Mouse (Mus musculus) erythroblast, adult 5-6 weeks (primary cell): ENCODE measurements around the gene Ntng1. TPM values are rescaled to one million over a fixed set of nuclear protein-coding genes. Genes with fewer than 3 reads are reported as not detected.

Source experiments
- ATAC-seq: replicated peaks from 2 replicates; pipeline ENCODE4 v1.8.0; 2016; ENCODE audit warnings: moderate number of reproducible peaks, mild to moderate bottlenecking, moderate TSS enrichment, inconsistent platforms; ENCODE audit not compliant: poor library complexity, low FRiP score, severe bottlenecking
- total RNA-seq, 2 experiments: library from RNA; stranded (forward) in 1 of 2; stranded (reverse) in 1 of 2; fragments of 150-400 nt in 1 of 2; fragments of 200-764, 138-1000 nt in 1 of 2; gene quantifications; 2 replicates each; pipeline versions ENCODE4 v1.2.3 to v1.2.4; 2015 to 2017; ENCODE audit warnings: low replicate concordance in 2 of 2

Gene Ntng1
- total RNA-seq, 2 experiments from 2014 or later, result not detected

DNA sequence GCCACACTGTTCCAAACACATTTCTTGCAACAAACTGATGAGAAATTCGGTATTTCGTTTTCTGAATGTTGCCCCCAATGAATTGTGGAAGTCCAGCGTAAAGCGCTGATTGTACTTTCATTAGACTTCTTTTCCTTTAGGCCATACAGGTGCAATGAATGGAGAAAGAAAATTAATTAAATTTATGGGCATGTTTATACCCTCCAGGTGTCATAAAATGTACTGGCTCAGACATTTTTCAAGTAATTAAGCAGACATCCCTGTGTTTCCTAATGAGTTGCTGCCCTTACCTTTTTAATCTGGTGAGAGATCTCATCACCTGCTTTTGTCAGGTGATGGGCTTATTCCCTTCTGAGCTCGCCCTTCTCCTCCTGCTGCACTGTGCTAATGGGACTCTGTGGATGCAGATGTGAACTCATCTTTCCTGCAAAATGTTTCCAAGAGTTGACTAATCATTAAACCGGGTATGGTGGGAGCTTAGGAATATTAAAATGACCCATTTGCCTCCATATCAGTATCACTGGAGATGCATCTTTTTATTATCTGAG is 79.0 kb downstream of the Ntng1 start:
- no peak for ATAC-seq

DNA sequence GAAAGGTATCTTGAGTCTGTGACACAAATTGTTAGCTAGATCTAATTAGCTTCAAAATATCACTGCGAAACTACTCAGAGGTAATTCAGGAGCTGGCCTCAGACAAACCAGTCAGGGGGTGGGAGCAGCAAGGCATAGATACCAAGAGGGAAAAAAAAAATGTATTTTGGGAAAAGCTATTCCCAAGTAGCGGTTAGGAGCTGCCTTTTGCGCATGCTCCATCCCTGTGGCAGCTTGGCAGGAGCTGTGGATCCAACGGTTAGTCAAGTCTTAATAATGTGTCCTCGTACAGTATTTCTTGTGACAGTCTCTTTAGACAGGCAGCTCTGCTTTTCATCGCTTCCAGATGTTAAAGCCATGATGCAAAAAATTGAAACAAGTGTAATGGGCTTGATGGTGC is 87.9 kb downstream of the Ntng1 start:
- ATAC-seq, result no peak

DNA sequence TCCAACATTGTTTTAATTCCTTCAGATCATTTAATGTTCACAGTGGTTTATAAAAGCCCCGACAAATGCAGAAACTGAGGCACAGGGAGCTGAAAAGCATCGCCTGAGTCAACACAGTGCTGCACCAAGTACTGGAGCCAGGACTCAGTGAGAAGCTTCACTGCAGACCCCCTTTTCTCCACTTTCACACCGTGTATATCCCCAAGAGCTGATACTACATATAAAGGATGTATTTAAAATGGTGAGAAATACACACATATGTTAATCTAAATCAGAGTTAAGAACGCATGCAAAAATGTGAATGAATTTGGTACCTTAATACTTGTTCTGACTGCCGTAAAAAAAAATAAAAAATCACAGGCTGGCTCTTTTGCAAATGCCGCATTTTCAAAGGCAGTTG is 88.4 kb downstream of the Ntng1 start:
- no peak for ATAC-seq

DNA sequence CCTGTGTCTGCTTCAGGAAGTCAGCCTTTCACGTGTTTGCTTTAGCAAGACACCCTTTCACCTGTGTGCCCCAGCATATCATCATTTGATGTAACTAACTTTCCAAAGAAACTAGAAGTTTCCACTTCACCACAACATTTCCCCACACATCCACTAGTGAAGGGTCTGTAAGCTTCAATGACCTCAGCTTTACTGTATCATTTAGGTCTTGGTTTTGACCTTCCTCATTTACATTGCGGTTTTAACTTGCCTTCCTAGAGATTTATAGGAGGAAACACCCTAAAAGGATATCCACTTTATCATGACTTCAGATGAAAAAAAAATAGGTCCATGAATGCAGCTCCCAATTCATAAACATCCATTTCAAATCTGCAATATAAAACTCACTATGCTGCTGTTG is 89.7 kb downstream of the Ntng1 start:
- no peak for ATAC-seq

DNA sequence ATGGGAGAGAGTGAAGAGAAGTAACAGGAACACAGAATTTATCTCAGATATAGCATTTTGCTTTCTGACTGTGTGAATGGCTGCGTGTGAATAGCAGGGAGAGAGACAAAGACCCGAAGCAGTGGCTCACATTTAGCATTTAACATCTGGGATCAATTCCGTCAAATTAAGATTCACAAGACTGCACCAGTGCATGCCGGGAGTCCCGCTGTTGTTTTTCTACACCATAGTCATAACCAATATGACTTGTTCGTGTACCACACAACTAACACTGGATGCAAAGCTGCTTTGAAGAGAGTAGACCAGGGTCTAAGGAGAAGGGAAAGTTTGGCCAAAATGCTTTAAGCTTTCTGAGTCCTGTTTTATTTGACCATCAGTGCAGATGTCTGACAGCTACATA is 95.7 kb downstream of the Ntng1 start:
- no peak for ATAC-seq

DNA sequence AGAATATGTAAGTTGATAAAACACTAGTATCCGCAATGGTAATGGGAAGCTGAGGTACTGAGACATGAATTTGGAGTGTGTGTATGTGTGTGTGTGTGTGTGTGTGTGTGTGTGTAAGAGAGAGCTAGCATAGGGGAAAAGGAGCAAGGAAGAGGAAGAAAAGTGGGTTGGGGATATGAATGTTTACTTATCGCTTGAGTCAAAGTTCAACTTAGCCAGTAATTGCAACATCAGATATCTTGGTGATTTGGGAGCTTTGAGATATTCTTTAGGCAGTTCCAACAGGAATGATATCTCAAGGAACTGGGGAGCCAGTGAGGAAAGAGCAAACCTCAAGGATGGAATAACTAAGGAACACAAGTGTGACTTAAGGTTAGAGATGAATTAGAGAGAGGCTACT is 97.1 kb downstream of the Ntng1 start:
- ATAC-seq, result no peak

DNA sequence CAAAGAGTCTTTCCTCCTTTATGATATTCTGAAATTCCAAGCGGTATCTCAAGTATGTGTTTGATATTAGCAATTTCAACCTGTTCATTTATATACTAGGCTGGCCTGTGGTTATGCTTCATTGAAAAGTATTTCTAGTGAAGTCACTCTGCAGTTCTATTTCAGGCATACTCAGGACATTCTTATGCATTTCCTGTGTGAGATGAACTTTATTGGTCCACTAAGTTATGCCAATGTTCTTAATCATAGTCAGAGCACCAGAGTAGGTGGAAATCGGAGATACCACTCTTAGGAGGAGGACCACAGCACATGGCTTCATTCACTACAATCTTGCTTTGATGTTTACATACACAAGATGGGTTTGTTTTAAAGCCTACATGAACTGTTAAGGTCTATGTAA is 99.6 kb downstream of the Ntng1 start:
- ATAC-seq, result no peak

DNA sequence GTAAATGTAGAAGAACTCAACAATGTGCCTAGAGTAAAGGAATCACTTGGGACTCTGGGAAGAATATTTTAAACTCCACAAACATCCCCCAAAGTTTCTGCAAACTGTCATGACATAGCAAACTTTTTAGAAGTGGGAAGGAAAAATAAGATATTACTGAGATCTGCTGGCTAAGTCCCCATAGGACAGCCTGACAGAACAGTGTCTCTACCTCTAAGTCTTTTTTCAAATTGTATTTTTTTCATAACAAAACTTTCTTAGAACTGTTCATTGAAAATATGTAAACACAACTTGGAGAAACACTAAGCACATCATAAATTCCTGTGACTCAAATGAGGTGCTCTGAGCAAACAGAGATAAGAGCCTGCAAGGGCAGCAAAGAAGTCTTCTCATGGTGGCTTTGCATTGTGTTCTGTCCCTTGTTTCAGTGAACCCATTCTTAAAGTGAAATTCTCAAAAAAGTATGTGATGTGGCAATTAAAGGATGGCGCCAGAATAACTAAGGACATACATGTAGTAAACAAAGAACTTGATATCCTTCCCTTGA is 100.1 kb downstream of the Ntng1 start:
- ATAC-seq, result no peak

DNA sequence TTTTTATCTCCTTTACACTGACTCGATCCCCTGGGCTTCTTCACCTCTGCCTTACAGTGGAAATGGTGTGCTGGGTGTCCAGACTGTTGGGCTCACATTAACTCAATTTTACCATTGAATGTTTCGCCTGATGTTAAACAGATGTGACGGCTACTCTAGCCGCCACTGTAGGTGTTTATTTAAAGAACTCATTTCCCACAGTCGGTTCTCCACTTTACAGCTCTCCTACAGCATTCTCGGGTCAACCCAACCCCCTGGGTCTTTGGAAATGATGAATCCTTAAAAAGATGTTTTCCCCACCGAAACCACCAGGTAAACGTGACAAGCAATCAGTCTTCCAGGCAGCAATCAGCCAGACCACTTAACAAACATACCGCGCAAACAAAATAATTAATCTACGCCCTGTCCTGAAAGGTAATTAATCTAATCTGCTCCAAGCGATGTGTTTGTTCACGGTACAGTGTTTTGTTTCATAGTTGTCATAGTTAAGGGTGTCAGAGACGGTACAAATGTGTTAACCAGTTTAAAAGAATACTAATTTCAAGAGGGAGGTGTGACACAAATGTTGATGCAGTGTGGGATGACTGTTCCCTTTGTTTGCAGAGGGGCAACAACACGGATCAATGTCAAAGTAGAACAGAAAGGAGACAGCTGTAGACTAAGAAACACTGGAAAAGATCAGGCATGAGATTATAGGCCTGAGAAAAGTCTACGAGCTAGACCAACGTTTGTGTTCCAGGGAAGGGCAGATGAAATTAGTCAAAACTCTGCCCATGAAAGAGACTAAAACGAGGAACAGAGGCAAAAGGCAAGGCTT is 120.8 kb downstream of the Ntng1 start:
- no peak for ATAC-seq

DNA sequence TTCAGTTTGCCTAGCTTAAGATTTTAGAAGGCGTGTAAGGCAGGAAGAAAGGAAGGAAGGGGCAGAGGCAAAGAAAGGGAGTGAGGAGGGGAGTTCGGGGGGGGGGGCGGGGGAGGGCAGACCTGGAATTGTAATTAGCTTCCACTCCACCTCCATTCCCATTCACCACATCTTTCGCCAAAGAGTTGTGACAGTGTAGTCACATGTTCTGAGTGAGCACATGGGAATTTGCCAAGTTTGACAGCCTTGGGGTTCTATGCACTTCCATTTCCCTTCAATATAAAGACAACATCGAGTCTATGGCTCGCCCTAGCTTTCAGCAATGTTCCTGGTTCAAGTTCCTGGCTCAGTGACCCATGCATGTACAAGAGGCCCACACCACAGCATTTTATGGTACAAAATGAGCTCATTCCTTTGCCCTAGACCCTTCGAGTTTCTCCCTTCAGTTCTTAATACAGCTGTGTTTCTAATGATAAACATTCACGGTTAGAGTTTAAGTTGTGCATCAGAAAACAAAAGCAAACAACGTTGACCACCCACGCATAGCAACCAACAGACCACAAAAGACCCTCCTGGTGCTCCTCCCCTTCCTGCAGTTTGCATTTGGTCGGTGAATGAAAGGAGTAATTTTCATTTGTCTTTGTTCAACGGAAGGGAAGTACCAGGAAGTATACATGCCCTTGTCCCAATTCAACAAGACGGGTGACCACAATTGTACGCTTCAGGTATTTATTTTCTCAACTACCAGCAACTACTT is 132.8 kb downstream of the Ntng1 start:
- ATAC-seq, result no peak

DNA sequence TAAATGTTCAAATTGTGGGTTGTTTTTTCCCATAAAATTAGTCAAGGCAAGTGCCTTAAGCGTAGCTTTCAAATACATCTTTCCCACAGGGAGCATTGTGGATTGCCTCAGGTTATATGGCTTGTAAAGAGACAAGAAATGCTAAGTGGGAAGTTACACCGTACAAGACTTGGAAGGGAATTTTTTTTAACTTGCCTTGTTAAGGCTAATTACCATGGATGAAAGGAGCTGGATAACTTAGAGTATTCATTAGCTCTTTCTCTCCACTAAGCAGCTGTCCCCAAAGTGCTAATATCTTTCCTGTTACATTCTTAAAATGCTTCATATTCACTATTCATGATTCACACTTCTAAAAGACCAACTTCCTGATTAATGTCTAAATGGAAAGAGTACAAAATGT is 133.4 kb downstream of the Ntng1 start:
- no peak for ATAC-seq

DNA sequence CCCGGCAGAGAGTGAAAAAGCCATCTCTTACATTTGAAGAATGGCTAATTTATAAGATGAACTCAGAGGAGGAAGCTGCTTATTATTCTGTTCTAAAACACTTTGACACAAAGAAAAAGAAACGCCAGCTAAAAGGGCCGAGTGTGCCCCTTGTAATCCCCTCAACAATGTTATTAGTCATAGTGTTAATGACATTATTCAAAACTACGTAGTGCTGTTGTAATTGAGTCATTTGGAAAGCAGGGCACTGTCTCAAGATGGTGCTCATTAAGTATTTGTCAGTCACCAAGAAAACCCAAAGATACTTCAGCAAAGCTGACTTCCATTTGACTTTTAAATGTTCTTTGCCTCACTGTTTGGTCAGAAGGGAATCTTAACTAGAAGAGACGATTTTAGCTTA is 143.5 kb downstream of the Ntng1 start:
- ATAC-seq, result no peak

DNA sequence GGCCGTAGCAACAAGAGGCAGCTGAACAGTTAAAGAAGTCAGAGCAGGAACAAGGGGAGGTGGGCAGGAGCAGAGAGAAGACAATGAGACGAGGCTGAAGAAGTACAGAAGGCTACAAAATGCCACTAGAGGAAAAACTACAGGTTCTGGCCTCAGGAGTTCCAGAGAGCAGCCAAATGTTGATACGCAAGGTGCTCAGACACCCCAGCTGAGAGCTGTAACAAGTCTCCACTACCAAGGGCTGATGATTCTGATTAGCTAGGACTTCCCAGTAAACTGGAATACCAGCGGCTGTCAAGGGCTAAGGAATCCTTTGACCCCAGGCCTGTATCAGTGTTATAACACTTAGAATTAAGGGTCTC is 148.2 kb downstream of the Ntng1 start:
- no peak for ATAC-seq

DNA sequence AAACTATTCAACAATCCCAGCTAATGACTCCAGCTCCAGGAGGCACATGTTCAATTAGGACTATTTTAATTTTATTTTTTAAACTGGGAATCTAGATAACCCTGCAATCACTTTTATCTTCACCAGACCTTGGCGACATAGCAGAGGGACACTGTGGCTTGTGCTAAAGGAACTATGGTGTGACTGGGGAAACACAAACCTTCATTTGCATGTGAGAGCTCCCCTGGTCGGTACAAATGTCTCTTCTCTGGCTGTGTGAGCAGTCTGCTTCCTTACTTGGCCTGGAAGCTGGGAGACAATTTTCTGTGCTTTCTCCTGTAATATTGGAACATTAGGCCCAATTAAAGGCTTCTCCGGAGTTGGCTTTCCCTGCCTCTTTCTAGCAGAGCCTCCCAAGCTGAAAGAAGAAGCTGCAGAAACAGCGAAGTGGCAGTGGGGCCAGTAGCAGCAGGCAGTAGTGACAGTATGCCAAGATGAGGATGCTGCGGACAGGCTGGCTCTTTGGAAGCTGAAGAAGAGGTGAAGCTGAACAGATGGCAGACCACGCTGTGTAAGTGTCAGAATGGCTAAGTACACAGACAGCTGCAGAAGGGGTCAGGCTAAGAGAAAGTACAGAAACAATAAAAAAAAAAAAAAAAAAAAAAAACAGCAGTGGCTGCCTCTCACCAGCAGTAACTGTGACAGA is 148.7 kb downstream of the Ntng1 start:
- ATAC-seq, result no peak

DNA sequence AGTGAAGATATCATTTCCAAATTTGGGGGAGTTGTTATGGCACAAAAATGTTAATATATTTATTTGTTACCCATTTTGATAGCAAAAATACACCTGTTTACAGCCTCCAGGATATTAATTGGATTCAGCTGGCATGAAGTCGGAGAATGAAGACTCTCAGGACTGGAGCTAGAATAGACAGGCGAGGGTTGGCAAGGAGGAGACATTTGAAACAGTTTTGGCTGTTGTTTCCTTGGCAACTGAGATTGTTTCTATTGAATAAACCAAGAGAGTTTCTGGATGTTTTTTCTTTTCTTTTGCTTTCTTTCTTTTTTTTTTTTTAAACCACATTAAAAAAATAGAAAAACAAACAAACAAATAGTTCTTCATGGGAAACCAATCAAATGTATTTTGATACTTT is 159.7 kb downstream of the Ntng1 start:
- no peak for ATAC-seq

DNA sequence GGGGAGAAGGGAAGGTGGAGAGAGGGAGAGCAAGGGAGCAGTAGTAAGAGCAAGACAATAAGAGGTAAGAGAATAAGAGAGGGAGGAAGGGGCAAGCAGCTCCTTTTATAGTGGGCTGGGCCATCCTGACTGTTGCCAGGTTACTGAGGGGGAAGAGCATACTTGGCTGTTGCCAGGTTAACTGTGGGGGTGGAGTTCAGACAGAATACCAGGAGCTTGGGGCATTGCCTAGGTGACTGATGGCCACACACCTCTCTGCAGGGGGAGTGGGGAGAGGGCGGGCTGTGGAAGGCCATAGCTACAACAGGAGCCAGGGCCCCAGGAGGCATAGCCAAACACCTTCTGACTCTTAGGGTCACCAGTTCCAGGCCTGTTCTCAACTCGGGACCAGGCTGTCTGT is 166.2 kb downstream of the Ntng1 start:
- no peak for ATAC-seq

DNA sequence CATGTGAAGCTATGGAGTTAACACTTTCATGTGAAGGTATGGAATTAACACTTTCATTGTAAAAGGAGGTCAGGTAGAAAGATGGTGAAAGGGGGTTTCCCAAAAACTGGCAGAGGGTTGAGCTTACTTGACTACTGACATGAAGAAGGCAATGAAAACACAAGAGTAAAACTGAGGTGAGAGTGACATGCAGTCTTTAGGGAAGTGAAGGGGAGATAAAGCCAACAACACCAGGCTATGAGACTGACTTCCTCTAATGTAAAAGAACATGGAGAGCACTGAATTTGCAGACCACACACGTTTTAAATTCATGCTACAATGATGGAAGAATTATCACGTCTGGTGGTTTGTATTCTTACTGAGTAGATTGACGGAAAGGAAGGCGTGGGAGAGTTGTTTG is 168.7 kb downstream of the Ntng1 start:
- no peak for ATAC-seq

DNA sequence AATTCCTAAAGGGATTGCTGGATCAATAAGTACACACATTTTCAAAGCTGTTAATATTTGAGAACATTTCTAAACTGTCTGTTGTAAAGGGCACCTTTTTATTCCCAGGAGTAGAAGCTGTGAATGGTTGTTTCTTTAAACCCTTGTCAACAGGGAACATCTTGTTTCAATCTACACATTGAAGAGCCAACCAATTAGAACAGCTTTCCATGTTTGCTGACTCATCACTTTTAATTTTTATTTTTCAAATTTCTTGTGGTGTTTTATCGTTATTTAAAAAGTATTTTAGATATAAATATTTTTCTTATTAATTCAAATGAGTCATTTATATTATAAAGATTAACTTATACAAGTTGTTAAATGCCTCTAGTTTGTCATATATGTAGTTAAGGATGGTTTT is 172.3 kb downstream of the Ntng1 start:
- no peak for ATAC-seq

DNA sequence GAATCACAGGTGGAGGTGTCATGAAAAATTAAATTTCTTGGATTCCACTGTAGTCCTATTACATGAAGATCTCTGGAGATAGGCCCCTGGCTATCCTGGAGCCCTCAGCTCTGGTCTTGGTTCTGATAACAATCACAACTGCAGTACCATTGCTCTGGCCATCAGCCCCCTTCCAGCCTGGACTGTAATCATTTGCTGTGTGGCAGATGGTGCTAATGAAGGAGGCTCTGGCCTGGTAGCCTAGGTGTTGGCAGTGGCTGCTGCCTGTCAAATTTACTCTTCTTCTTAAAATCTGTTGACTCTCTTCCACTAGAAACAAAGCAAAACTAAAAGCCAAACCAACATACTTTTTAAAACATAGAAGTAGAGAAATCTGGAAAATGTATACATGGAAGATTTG is 173.6 kb downstream of the Ntng1 start:
- ATAC-seq, result no peak

DNA sequence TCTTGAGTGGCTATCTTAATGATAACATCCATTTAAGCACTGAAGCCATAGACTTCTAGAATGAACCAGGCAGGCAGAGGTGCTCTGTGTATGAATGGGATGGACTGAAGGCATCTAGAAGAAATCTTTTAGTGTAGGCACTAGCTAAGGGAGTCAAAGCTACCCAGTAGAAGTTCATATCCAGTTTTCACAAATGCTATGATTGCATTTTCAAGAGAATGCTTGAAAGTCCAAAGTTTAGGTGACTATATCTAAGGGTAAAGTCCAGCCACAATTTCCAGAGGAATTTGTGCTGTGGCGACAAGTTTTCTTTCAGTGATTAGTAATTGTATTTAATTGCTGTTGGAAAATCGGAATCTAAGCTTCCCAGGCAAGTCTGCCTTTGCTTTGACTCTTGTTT is 181.2 kb downstream of the Ntng1 start:
- ATAC-seq, result no peak
